Mouse (Mus musculus): ENCODE measurements at regions not wholly inside any gene's neighbourhood (a gene's known extent, or its start where the extent isn't known, plus 50 kb on each side); places are given as distances from the start of the nearest gene placed in this dataset.

DNA sequence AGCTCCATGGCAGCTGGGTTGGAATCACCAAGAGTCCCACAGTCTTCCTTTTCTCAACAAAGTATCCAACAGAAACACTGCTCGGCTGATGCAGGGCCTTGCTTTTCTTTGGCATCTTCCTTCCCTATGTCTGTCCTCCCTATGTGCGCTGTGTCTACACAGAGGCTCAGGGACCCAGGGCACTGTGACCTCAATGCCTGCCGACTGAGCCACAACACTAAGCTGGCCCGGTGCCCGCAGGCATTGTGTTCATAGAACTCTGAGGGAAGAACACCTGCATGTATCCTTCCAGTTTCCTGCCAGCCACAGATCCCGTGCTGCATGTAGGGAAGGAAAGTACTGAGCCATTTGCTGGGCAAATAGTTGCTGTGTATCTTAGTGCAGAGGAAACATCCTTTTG is 109.2 kb downstream of the Ets2 start:
- peak; percentile 62 for DNase-seq (ENCODE audit: low spot score)

- no peak for DNase-seq (ENCODE audit: low spot score)
Measured at GRCm38 (mm10) chr16:95809127-95809876, 107.4 kb downstream of the Ets2 start.

GRCm38 (mm10) chr16:95806510-95806909 is 104.6 kb downstream of the Ets2 start:
- DNase-seq (ENCODE audit: low spot score) = no peak

DNA sequence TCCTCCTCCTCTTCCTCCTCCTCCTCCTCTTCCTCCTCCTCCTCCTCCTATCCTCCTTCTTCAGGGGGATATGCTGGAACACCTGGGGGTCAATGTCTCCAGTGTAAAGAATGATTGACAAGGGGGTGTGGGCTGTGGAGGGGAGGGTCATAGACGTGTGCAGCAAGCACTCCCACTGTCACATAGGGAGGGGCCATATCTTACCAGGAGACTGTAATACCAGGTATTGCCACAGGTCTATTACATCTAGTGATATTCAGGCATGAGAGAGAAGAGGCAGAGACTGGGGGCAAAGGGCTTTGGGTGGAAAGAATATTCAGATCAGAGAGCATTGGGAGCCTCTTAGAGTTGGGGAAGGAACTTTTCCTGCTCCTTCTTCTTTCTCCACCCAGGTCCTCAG is 102.3 kb downstream of the Ets2 start:
- no peak for DNase-seq (ENCODE audit: low spot score)

- no peak for DNase-seq (ENCODE audit: low spot score)
Measured at GRCm38 (mm10) chr16:95802641-95803040, 100.8 kb downstream of the Ets2 start.

DNA sequence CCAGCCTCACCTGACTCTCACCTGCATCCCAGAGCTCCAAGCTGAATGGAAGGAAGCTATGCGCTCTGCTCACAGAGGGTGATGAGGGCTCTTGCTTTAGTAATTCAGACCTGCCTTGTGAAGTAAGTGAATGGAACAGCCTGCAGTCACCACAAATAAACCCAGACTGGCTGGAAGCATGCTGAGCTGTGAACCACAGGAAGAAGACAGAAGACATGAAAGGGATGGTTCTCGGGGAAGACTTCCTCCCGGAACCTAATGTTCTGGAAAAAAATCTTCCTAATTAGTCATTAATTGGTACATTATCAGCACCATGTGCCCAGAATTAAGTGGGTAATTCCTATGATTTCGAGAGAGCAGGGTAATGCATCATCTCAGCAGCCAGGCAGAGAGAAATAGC is 100.3 kb downstream of the Ets2 start:
- DNase-seq (ENCODE audit: low spot score) = no peak

GRCm38 (mm10) chr16:95800911-95801442 is 99.1 kb downstream of the Ets2 start:
- no peak for DNase-seq (ENCODE audit: low spot score)

- DNase-seq (ENCODE audit: low spot score) = no peak
Measured at GRCm38 (mm10) chr16:95798582-95798981, 96.7 kb downstream of the Ets2 start.

DNA sequence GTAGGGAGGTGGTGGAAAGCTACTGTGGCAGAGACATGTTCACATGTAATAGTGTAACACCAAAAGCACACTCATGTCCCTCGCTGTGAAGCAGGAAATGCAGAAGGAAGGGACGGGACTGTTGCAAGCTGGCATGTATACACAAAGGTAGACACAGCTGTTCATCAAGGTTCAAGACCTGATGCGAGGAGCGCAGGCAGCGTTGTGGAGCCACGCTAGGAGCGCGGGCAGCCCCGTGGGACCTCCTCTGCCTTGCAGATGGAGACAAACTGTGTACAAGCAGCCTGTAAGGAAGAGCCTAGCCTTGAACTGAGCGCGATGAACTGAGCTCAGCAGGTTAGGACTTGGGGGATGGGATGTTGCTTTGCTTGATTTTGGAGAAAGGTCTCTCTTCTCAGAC is 96.2 kb downstream of the Ets2 start:
- DNase-seq (ENCODE audit: low spot score) = no peak

DNA sequence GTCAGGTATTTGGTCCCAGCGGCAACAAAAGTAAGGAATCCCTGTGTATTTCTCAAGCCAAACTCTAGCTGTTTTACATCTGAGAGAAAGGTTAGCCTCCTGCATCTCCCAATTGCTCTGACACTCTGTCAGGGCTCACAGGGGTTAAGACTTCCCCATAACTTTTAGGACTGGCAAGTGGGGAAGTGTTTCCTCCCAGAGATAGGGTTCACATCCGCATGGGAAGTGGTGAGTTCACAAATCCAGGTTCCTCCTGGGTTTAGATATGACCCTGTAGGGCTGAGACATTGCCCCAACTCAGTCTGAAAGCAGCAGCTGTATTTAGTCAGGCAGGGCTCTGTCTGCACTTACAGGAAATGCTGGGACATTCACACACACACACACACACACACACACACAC is 95.3 kb downstream of the Ets2 start:
- DNase-seq (ENCODE audit: low spot score) = no peak

DNA sequence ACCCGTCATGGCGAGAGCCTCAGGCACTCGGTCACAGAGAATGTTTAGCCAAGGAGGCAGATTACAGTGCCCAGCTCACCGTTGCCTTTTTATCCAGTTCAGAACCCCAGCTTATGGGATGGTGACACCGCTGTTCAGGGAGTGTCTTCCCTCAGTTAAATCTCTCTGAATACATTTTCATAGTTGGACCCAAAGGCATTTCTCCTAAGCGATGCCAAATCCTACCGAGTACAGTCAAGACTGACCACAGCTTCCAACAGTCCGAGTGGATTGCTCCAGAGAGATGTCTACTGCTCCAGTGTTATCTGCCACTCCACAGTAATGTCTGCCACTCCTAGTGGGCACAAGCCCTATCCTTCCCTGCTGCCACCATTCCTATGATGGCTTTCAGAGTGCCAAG is 93.0 kb downstream of the Ets2 start:
- DNase-seq (ENCODE audit: low spot score) = no peak

- DNase-seq (ENCODE audit: low spot score) = no peak
Measured at GRCm38 (mm10) chr16:95794281-95794727, 92.4 kb downstream of the Ets2 start.

- no peak for DNase-seq (ENCODE audit: low spot score)
Measured at GRCm38 (mm10) chr16:95790691-95791090, 88.8 kb downstream of the Ets2 start.

- no peak for DNase-seq (ENCODE audit: low spot score)
Measured at GRCm38 (mm10) chr16:95789548-95789947, 87.7 kb downstream of the Ets2 start.

- no peak for DNase-seq (ENCODE audit: low spot score)
Measured at GRCm38 (mm10) chr16:95781681-95782080, 79.8 kb downstream of the Ets2 start.

DNA sequence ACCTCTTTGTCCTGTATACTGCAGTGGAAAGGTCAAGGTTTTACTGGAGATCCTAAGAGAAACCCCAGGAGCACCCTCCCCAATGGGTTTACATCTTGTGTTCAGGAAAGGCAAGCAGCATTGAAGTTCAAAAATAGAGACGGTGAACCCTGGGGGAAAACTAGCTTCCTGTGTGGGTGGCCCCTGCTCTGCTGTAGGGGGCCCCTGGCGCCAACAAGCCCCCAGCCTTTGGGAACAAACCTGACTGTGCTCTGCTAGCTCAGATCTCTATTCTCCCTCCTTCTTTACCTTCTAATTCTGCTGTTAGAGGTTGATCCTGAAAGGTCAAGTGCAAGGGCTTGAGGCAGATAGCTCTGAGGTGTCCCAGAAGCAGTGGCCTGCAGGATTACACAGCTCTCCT is 78.6 kb downstream of the Ets2 start:
- DNase-seq (ENCODE audit: low spot score) = no peak

DNA sequence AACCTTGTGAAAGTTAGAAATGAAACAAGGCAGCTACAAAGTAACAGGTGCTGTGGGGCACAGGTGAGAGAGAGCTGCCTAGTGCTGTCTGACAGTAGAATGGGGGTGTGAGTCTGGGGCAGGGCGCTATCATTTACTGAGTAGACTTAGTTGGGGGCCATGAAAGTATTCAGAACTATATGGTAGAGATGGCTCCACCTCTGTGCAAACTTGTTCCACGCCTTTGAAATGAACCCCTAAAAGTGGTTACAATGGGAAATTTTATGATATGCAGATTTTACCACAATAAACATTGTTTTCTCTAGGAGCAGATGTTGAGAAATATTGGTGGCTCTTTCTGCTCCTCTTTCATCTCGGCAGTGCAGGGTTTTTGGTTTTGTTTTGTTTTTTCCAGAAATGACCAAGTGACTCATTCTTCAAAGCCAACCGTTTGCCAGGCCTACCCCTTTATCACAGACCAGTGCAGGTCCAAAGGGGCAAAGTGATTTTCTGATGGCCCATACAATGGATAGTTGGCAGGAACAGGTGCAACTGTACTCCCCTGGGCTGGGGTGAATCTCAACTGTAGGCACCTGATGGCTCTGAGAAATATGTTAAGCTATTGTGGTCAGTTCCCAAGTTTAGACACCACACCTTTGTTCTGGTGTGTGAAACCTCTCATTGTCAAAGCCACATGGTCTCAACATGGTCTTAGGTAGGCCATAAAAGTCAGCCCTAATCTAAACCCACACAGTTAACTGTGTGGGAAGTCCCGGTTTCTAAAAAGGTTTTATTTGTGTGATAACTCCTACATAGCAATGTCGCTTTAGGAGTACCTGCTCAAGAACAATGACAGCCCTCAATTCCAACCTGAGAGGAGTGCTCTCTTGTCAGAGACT is 77.2 kb downstream of the Ets2 start:
- no peak for DNase-seq (ENCODE audit: low spot score)

DNA sequence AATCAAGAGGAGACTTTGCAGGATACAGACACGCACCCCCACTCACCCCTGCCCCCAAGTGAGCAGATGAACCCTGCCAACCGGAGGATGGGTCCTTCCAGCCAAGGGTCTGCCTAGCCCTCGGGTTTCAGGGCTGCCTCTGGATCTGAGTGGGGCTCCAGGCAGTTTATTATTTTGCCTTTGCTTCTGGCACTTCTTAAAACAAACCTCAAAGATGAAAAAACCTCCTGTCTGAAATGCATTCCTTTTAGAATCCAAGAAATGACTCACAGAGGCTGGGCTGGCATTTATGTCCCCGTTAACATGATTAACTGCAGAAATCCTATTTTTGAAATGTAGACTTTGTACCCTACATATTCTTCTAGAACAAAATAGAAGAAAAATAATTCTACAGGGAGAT is 76.3 kb downstream of the Ets2 start:
- no peak for DNase-seq (ENCODE audit: low spot score)

GRCm38 (mm10) chr16:95776610-95777363 is 74.9 kb downstream of the Ets2 start:
- DNase-seq (ENCODE audit: low spot score) = no peak

GRCm38 (mm10) chr16:95776010-95776409 is 74.1 kb downstream of the Ets2 start:
- no peak for DNase-seq (ENCODE audit: low spot score)

- no peak for DNase-seq (ENCODE audit: low spot score)
Measured at GRCm38 (mm10) chr16:95775361-95775760, 73.5 kb downstream of the Ets2 start.

- DNase-seq (ENCODE audit: low spot score) = no peak
Measured at GRCm38 (mm10) chr16:95773151-95773550, 71.3 kb downstream of the Ets2 start.

Measured in testis, postnatal 10 days (tissue).